Mouse (Mus musculus): ENCODE results near the gene Mterf4. TPM values are rescaled to one million over a fixed set of nuclear protein-coding genes. Genes with fewer than 3 reads are reported as not detected.
"Not testable (repeated sequence)": the region's sequence is repeated elsewhere in the genome, so short reads cannot be mapped to it uniquely, and the experiment has no call there.

Mterf4 gene
- polyA plus RNA-seq, 1 experiment: 0.16 TPM

DNA sequence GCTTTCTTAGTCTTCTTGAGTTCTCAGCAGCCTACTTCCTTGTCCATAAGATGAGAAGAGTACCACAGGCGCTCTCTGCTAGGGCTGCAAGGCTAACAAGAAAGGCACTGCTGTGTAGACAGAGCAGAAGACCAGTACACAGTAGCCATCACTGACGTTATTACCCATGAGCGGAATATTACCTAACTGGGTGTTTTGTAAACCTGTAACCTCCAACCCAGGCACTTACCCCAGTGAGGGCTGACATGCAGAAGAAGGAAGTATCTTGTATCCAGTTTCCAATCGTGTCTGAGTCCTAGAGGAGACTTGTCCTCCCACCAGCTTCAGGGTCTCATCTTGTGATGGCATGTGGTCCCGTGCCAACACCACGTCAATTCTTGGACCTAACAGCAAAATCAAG, 18.3 kb upstream of the Mterf4 start:
- Histone ChIP-seq H3K4me1 (ENCODE audit: control insufficient read depth) (no peaks in the 10 kb centered on the region; the same call in 1 of the 2 replicates), H3K9me3 (ENCODE audit: control insufficient read depth, low read length) (no peaks in the 10 kb centered on the region), H3K4me3 (replicated peaks) (no peak overlapping the region), H3K36me3 (ENCODE audit: control insufficient read depth) (peaks cover 98% of the 10 kb centered on the region), H3K27me3 (ENCODE audit: control insufficient read depth) (no peaks in the 10 kb centered on the region)
- TF ChIP-seq TAL1 (IDR thresholded peaks at IDR 0.05; ENCODE audit: low read length) (no peak), GATA1 (IDR thresholded peaks at IDR 0.05; ENCODE audit: low read length) (no peak)

- TF ChIP-seq TAL1 (IDR thresholded peaks at IDR 0.05; ENCODE audit: low read length) (no peak), GATA1 (IDR thresholded peaks at IDR 0.05; ENCODE audit: low read length) (no peak)
- Histone ChIP-seq H3K4me3 (replicated peaks) (no peak overlapping the region), H3K9me3 (ENCODE audit: control insufficient read depth, low read length) (no peaks in the 10 kb centered on the region), H3K4me1 (ENCODE audit: control insufficient read depth) (peaks cover 19% of the 10 kb centered on the region), H3K27me3 (ENCODE audit: control insufficient read depth) (no peaks in the 10 kb centered on the region), H3K36me3 (ENCODE audit: control insufficient read depth) (peaks cover 84% of the 10 kb centered on the region)
Observed at GRCm38 (mm10) chr1:93300578-93300977, 5.1 kb downstream of the Mterf4 start.

DNA sequence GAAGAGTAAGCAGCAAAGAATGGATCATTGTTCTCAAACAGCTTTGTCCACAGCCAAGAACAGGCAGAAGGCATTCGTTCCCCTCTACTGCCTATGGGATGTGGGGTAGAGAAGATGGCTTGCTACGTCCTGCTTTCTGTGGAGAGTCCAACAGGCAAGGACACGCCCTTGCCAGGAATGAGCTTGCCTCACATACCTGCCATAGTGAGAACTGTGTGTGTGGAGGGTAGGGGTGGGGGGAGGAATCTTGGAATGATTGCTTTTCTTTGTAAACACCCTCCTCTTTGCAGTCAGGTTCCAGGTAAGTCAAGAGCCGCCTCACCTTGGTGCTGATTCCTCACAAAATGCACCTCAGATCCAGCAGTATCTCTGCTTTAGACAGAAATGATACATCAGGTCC, 5.9 kb downstream of the Mterf4 start:
- Histone ChIP-seq H3K36me3 (ENCODE audit: control insufficient read depth) (peaks cover 82% of the 10 kb centered on the region), H3K4me1 (ENCODE audit: control insufficient read depth) (peaks cover 11% of the 10 kb centered on the region), H3K27me3 (ENCODE audit: control insufficient read depth) (no peaks in the 10 kb centered on the region), H3K9me3 (ENCODE audit: control insufficient read depth, low read length) (no peaks in the 10 kb centered on the region), H3K4me3 (replicated peaks) (no peak overlapping the region)
- TF ChIP-seq GATA1 (IDR thresholded peaks at IDR 0.05; ENCODE audit: low read length) (no peak), TAL1 (IDR thresholded peaks at IDR 0.05; ENCODE audit: low read length) (no peak)

- peaks cover 31% of the 10 kb centered on the region for H3K36me3 ChIP-seq (ENCODE audit: control insufficient read depth)
- not testable (repeated sequence) for H3K27me3 ChIP-seq (ENCODE audit: control insufficient read depth); H3K4me3 ChIP-seq (replicated peaks); H3K9me3 ChIP-seq (ENCODE audit: control insufficient read depth, low read length); H3K4me1 ChIP-seq (ENCODE audit: control insufficient read depth)
Observed at GRCm38 (mm10) chr1:93294491-93294890, 11.2 kb downstream of the Mterf4 start.

DNA sequence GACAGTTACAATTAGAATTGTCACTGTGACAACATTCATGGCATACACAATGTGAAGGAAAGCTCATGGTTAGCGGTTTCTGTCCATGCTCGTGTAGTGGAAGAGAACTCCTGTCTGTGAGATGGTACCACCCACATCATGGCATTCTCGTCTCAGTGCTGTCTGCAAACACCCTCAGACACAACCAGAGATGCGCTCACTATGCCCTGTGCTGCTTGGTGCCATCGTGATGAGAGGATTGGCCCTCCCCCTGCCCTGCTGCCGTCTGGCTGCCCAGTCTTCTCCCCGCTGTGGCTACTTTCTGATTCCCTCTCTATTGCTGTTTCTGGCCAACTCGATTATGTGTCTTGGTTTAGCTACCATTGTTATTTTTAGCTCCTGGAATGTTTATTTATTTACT, 13.7 kb downstream of the Mterf4 start:
- Histone ChIP-seq H3K27me3 (ENCODE audit: control insufficient read depth) (no peaks in the 10 kb centered on the region), H3K36me3 (ENCODE audit: control insufficient read depth) (peaks cover 12% of the 10 kb centered on the region), H3K4me3 (replicated peaks) (no peak overlapping the region), H3K4me1 (ENCODE audit: control insufficient read depth) (no peaks in the 10 kb centered on the region), H3K9me3 (ENCODE audit: control insufficient read depth, low read length) (no peaks in the 10 kb centered on the region)
- TF ChIP-seq GATA1 (IDR thresholded peaks at IDR 0.05; ENCODE audit: low read length) (no peak), TAL1 (IDR thresholded peaks at IDR 0.05; ENCODE audit: low read length) (no peak)

DNA sequence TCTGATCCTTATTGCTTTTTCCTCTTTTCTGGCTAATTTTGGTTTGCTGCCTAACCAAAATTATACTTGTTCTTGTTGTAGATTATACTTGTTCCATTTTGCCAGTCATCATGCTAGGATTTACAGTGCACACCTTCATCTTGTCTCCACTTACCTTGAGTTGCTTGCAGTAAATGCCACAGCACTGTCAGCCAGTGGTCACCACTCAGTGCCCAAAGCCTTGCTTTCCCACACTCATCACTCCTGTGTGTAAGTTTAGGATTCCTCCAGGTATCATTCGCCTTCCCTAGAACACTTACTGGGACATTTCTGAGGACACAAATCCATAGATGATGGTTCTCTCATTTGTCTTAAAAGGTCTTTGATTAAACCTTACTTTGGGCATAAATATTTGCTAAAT, 14.1 kb downstream of the Mterf4 start:
- Histone ChIP-seq H3K4me1 (ENCODE audit: control insufficient read depth) (no peaks in the 10 kb centered on the region), H3K9me3 (ENCODE audit: control insufficient read depth, low read length) (no peaks in the 10 kb centered on the region), H3K4me3 (replicated peaks) (no peak overlapping the region)

GRCm38 (mm10) chr1:93290956-93291355, 14.8 kb downstream of the Mterf4 start:
- no peaks in the 10 kb centered on the region for H3K27me3 ChIP-seq (ENCODE audit: control insufficient read depth)
- H3K36me3 ChIP-seq (ENCODE audit: control insufficient read depth): peaks cover 4% of the 10 kb centered on the region
- no peak overlapping the region for H3K4me3 ChIP-seq (replicated peaks)
- H3K4me1 ChIP-seq (ENCODE audit: control insufficient read depth): no peaks in the 10 kb centered on the region
- no peaks in the 10 kb centered on the region for H3K9me3 ChIP-seq (ENCODE audit: control insufficient read depth, low read length)
- TF ChIP-seq TAL1 (IDR thresholded peaks at IDR 0.05; ENCODE audit: low read length) (no peak), GATA1 (IDR thresholded peaks at IDR 0.05; ENCODE audit: low read length) (no peak)

More for the DNA sequence above, 14.1 kb downstream of the Mterf4 start:
- TF ChIP-seq TAL1 (IDR thresholded peaks at IDR 0.05; ENCODE audit: low read length) (no peak), GATA1 (IDR thresholded peaks at IDR 0.05; ENCODE audit: low read length) (no peak)
- H3K36me3 ChIP-seq (ENCODE audit: control insufficient read depth): peaks cover 9% of the 10 kb centered on the region
- H3K27me3 ChIP-seq (ENCODE audit: control insufficient read depth): no peaks in the 10 kb centered on the region

GRCm38 (mm10) chr1:93289678-93290214, 16.0 kb downstream of the Mterf4 start:
- TF ChIP-seq TAL1 (IDR thresholded peaks at IDR 0.05; ENCODE audit: low read length) (no peak), GATA1 (IDR thresholded peaks at IDR 0.05; ENCODE audit: low read length) (no peak)
- no peaks in the 10 kb centered on the region for H3K9me3 ChIP-seq (ENCODE audit: control insufficient read depth, low read length)
- H3K27me3 ChIP-seq (ENCODE audit: control insufficient read depth): no peaks in the 10 kb centered on the region
- no peaks in the 10 kb centered on the region for H3K4me1 ChIP-seq (ENCODE audit: control insufficient read depth)
- no peaks in the 10 kb centered on the region for H3K36me3 ChIP-seq (ENCODE audit: control insufficient read depth)
- no peak overlapping the region for H3K4me3 ChIP-seq (replicated peaks)

GRCm38 (mm10) chr1:93277041-93277440, 28.7 kb downstream of the Mterf4 start:
- H3K9me3 ChIP-seq (ENCODE audit: control insufficient read depth, low read length): 0 out of 2 replicates have a peak, but pooled peaks cover 2% of the 10 kb centered on the region
- no peaks in the 10 kb centered on the region for H3K27me3 ChIP-seq (ENCODE audit: control insufficient read depth)
- no peaks in the 10 kb centered on the region for H3K36me3 ChIP-seq (ENCODE audit: control insufficient read depth)
- H3K4me3 ChIP-seq (replicated peaks): no peak overlapping the region
- no peaks in the 10 kb centered on the region for H3K4me1 ChIP-seq (ENCODE audit: control insufficient read depth)
- TF ChIP-seq GATA1 (IDR thresholded peaks at IDR 0.05; ENCODE audit: low read length): no peak

GRCm38 (mm10) chr1:93275561-93275960, 30.2 kb downstream of the Mterf4 start:
- 0 out of 2 replicates have a peak, but pooled peaks cover 2% of the 10 kb centered on the region for H3K9me3 ChIP-seq (ENCODE audit: control insufficient read depth, low read length)
- H3K4me1 ChIP-seq (ENCODE audit: control insufficient read depth): no peaks in the 10 kb centered on the region
- no peak overlapping the region for H3K4me3 ChIP-seq (replicated peaks)
- no peaks in the 10 kb centered on the region for H3K36me3 ChIP-seq (ENCODE audit: control insufficient read depth)
- TF ChIP-seq GATA1 (IDR thresholded peaks at IDR 0.05; ENCODE audit: low read length): no peak
- TF ChIP-seq TAL1 (IDR thresholded peaks at IDR 0.05; ENCODE audit: low read length): no peak
- no peaks in the 10 kb centered on the region for H3K27me3 ChIP-seq (ENCODE audit: control insufficient read depth)
